Mouse (Mus musculus) midbrain, embryonic 16.5 days (tissue): ENCODE measurements around the gene Col13a1. TPM values are rescaled to one million over a fixed set of nuclear protein-coding genes. Genes with fewer than 3 reads are reported as not detected.

Experiments
- ATAC-seq: fragments of 200-750 bp; cut with Nextera tagmentation; 2 replicates; pipeline ENCODE4 v1.8.0; 2017; ENCODE audit warnings: moderate TSS enrichment
- H3K27ac ChIP-seq: fragments of 300-500 bp; sonication (generic); 2 replicates; pipeline ENCODE4 v1.5.1; 2014; ENCODE audit warnings: mild to moderate bottlenecking, low read length, mixed read lengths
- H3K27me3 ChIP-seq: fragments of 300-500 bp; sonication (generic); 2 replicates; pipeline ENCODE4 v1.6.1; 2014; ENCODE audit warnings: low read depth, low read length, mixed read lengths; ENCODE audit not compliant: control insufficient read depth, insufficient read depth
- H3K36me3 ChIP-seq: fragments of 300-500 bp; sonication (generic); 2 replicates; pipeline ENCODE4 v1.6.1; 2014; ENCODE audit warnings: mild to moderate bottlenecking, low read length, moderate library complexity, mixed read lengths; ENCODE audit not compliant: control insufficient read depth, insufficient read depth
- H3K4me1 ChIP-seq: fragments of 300-500 bp; sonication (generic); 2 replicates; pipeline ENCODE4 v1.6.1; 2014; ENCODE audit warnings: mild to moderate bottlenecking, low read length, mixed read lengths; ENCODE audit not compliant: control insufficient read depth, insufficient read depth
- H3K4me2 ChIP-seq: fragments of 300-500 bp; sonication (generic); 2 replicates; pipeline ENCODE4 v1.6.1; 2014; ENCODE audit warnings: mild to moderate bottlenecking, low read length, mixed read lengths
- H3K4me3 ChIP-seq: fragments of 300-500 bp; sonication (generic); 2 replicates; pipeline ENCODE4 v1.5.1; 2014; ENCODE audit warnings: low read depth, mild to moderate bottlenecking, low read length, moderate library complexity, mixed read lengths
- H3K9ac ChIP-seq: fragments of 300-500 bp; sonication (generic); 2 replicates; pipeline ENCODE4 v1.6.1; 2014; ENCODE audit warnings: low read depth, low read length, mixed read lengths
- H3K9me3 ChIP-seq: fragments of 300-500 bp; sonication (generic); replicated peaks from 2 replicates; pipeline ENCODE4 v1.6.1; 2014; ENCODE audit warnings: mild to moderate bottlenecking, low read length, mixed read lengths; ENCODE audit not compliant: control insufficient read depth, poor library complexity, severe bottlenecking
- WGBS: fragments of 180-500 bp; shearing (Covaris S2); extraction: QIAGEN DNeasy Blood & Tissue Kit; methylation state at CpG from one replicate; pipeline ENCODE4 v1.1.7; 2014; 5-methylcytosine and 5-hydroxymethylcytosine counted together
- polyA plus RNA-seq: library from polyadenylated mRNA; unstranded; fragments of >200 nt; fragmentation: Nextera tagmentation; extraction: Ambion mirVana; gene quantifications from 2 replicates; pipeline ENCODE4 v1.2.1, GENCODE M21; 2015

Gene Col13a1
- polyA plus RNA-seq, 1 experiment from 2014 or later, result 1.5 TPM

DNA sequence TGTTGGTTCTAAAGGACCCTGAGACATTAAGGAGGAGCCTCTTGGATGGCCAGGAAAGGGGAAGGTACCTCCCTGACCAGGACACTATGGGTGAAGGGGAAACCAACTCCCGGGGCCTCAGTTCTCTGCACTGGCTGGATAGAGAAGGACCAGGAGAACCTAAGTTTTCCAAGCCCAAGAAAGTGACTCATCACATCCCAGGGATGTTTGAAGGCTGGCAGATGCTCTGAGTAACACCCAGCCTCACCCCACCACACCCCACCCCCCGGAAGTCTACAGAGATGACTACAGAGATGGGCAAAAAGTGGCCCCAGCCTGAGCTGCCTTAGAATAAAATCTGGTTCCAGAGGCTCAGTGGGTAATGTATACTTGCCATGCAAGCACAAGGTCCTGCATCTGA, 34.5 kb downstream of the Col13a1 start:
- no peak for ATAC-seq
- H3K27me3 ChIP-seq, result no peaks in the 10 kb centered on the region
- no peak overlapping the region for H3K27ac ChIP-seq
- H3K9me3 ChIP-seq, result no peaks in the 10 kb centered on the region
- peaks cover 3% of the 10 kb centered on the region; the same call in 1 of the 2 replicates for H3K4me1 ChIP-seq
- H3K36me3 ChIP-seq, result no peaks in the 10 kb centered on the region
- WGBS, result 92% methylated on average over 2 of the region's 2 CpGs
- no peak overlapping the region for H3K4me3 ChIP-seq
- H3K9ac ChIP-seq, result no peak overlapping the region
- H3K4me2 ChIP-seq, result no peak overlapping the region

DNA sequence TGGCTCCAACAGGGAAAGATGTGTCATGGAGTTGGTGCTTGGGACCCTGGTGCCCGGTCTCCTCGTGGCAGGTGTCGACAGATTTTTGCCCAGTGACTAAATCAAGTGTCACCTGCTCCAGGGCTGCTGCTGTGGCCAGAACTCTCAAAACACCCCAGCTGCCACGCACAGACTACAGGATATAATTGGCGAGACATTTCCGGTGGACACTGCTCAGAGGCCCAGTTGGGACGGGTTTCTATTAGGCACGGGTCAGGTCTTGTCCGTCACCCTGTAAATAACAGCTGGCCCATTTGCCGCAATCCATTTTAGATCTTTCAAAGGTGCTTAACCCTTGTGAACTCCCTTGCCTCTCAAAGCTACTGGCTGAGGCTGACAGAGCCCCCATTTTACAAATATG, 35.4 kb downstream of the Col13a1 start:
- 60% methylated on average over 10 of the region's 10 CpGs for WGBS
- Histone ChIP-seq H3K4me1 (no peaks in the 10 kb centered on the region), H3K9ac (no peak overlapping the region), H3K36me3 (no peaks in the 10 kb centered on the region), H3K9me3 (no peaks in the 10 kb centered on the region), H3K4me3 (no peak overlapping the region), H3K27ac (no peak overlapping the region), H3K4me2 (no peak overlapping the region), H3K27me3 (no peaks in the 10 kb centered on the region)
- ATAC-seq, result no peak

- ATAC-seq, result no peak
- WGBS, result 67% methylated on average over 2 of the region's 2 CpGs
- H3K4me1 ChIP-seq, result no peaks in the 10 kb centered on the region
Observed at GRCm38 (mm10) chr10:61942719-61943118, 36.2 kb downstream of the Col13a1 start.

DNA sequence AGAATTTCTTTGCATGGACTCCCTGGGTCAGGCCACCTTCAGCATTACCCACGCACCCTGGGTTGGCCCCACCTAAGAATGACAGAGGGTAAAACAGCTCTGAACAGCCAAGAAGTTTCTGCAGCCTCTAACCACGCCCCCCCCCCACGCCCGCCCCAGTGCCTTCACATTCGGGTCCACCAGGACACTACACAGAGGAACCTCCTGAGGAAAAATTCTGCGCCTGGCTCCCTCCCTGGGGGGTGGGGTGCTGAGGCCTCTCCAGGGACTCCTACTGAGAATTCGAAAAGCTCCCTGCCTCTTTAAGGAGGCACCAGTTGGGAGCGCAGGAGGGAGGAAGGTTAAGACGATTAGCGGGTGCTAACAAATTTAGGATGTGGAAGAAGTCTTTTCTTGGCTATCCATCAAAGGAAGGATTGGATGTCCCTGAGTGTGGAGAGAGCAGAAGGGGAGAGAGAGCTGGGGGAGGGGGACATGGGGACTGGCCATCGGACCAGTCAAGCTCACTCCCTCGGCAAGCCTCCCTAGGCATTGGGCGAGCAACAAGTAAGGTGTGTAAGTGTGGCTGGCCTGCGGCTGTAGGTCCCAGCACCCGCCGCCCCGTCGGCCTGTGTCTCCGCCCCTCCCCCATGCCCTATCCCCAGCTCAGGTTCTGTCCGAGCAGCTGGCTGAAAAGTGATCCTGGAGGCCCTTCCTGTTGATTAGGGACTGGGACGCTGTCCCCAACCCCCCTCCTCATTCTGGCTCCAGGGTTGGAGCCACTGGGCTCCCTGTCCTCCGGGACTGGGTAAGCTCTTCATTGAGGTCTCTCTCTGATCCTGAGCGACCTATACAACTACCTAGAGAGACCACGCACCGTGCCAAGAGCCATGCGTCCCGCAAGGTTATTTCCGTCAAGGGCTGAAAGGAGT, 42.4 kb downstream of the Col13a1 start:
- no peak overlapping the region; the same call in 1 of the 2 replicates for H3K9ac ChIP-seq
- ATAC-seq, result peak; percentile 56; the same call in 1 of the 2 replicates
- peak overlapping the region; percentile 20 for H3K4me3 ChIP-seq
- no peak overlapping the region for H3K27ac ChIP-seq
- 2% methylated on average over 28 of the region's 28 CpGs for WGBS
- no peaks in the 10 kb centered on the region for H3K27me3 ChIP-seq
- peak overlapping the region; percentile 49 for H3K4me2 ChIP-seq
- H3K36me3 ChIP-seq, result no peaks in the 10 kb centered on the region
- peaks cover 11% of the 10 kb centered on the region for H3K4me1 ChIP-seq
- no peaks in the 10 kb centered on the region for H3K9me3 ChIP-seq

More at GRCm38 (mm10) chr10:61942719-61943118, 36.2 kb downstream of the Col13a1 start:
- Histone ChIP-seq H3K27ac (no peak overlapping the region), H3K36me3 (no peaks in the 10 kb centered on the region), H3K9me3 (no peaks in the 10 kb centered on the region), H3K9ac (no peak overlapping the region), H3K4me2 (no peak overlapping the region), H3K27me3 (no peaks in the 10 kb centered on the region), H3K4me3 (no peak overlapping the region)

DNA sequence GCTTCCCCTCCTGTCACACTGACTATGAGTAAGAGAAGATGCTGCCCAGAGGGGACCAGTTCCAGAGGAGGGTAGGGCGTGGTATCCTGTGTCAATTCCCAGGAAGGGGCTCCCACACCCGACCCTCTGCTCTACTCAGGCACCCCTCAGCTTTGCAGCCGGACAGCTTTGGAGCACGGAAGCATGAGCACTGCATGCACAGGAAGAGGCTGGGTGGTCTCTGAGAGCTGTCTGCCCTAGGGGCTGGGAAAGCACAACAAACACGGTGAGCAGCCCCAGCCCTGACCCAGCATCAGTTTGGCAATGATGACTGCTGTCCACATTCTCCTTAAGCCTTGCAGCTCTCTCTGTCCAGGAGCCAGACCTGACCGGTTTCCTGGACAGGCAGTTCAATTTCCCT, 47.2 kb downstream of the Col13a1 start:
- Histone ChIP-seq H3K27me3 (no peaks in the 10 kb centered on the region), H3K4me1 (peaks cover 5% of the 10 kb centered on the region), H3K4me2 (no peak overlapping the region), H3K36me3 (no peaks in the 10 kb centered on the region), H3K27ac (no peak overlapping the region), H3K4me3 (no peak overlapping the region), H3K9me3 (no peaks in the 10 kb centered on the region), H3K9ac (no peak overlapping the region)
- ATAC-seq, result no peak
- 76% methylated on average over 6 of the region's 6 CpGs for WGBS

- H3K4me3 ChIP-seq, result no peak overlapping the region
- H3K4me1 ChIP-seq, result no peaks in the 10 kb centered on the region
- no peak for ATAC-seq
- no peaks in the 10 kb centered on the region for H3K27me3 ChIP-seq
- WGBS, result 87% methylated on average over 6 of the region's 6 CpGs
- no peak overlapping the region for H3K4me2 ChIP-seq
- no peaks in the 10 kb centered on the region for H3K9me3 ChIP-seq
- no peaks in the 10 kb centered on the region for H3K36me3 ChIP-seq
- no peak overlapping the region for H3K9ac ChIP-seq
- H3K27ac ChIP-seq, result no peak overlapping the region
Observed at GRCm38 (mm10) chr10:61929901-61930300, 49.0 kb downstream of the Col13a1 start.

DNA sequence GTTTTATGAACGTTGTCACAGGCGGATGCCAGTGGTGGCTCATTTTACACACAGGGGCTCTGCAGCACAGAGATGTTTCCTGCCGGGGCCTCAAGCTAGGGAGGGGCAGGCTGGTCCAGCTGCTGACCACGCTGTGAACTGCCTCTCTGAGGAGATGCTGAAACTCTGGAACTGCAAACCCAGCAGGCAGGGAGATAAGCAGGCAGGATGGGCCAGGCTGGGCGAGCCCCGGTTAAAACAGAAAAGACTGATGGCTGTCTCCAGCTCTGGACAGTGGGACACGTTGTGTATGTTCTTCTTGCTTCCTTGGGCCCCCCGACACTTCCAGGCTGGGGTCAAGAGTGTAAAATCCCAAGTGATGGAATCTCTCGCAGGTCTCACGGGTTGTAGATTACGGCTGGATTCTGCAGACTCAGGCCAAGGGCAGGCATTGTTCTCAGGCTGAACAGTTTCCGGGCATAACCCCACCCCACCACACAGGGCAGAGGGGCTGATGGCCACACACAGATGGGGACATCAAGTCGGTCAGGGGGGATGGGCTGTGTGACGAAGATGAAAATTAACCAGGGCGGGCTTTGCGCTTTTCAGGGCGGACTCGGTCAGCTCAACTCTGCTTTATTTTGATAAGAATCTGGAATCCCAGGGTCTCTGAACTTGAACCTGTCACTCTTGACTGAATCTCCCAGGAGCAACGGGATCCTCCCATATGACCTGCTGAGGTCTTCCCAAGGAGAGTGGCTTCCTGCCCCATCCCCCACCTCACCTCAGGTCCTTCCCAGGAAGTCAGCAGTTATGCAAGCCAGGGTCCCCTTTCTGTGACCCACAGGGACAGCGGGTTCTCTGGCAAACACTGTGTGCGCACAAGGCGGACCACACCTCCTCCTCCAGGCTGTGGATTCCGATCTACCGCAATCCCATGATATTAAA, 49.9 kb downstream of the Col13a1 start:
- H3K36me3 ChIP-seq, result no peaks in the 10 kb centered on the region
- H3K9ac ChIP-seq, result no peak overlapping the region
- no peak overlapping the region for H3K27ac ChIP-seq
- peak overlapping the region; percentile 5; the same call in 1 of the 2 replicates for H3K4me2 ChIP-seq
- 13% methylated on average over 24 of the region's 24 CpGs for WGBS
- H3K4me3 ChIP-seq, result no peak overlapping the region
- H3K27me3 ChIP-seq, result no peaks in the 10 kb centered on the region
- no peak; the same call in 1 of the 2 replicates for ATAC-seq
- H3K4me1 ChIP-seq, result no peaks in the 10 kb centered on the region
- H3K9me3 ChIP-seq, result no peaks in the 10 kb centered on the region

DNA sequence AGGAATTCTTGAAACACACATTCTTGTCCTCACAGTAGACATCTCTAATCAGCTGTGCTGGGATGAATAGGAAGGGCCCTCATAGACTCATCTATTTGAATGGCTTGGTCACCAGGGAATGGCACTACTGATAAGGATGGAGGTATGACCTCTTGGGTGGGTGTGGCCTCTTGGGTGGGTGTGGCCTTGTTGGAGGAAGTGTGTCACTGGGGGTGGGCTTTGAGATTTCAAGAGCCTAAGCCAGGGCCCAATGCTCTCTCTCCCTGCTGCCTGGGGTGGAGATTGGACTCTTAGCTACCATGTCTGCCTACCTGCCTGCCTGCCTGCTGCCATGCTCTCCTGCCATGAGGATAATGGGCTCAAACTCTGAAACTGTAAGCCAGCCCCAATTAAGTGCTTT, 53.2 kb downstream of the Col13a1 start:
- no peaks in the 10 kb centered on the region for H3K9me3 ChIP-seq
- no peak for ATAC-seq

More for the DNA sequence above, 53.2 kb downstream of the Col13a1 start:
- no peaks in the 10 kb centered on the region for H3K27me3 ChIP-seq
- no peaks in the 10 kb centered on the region for H3K36me3 ChIP-seq
- no peak overlapping the region for H3K9ac ChIP-seq
- no peak overlapping the region for H3K27ac ChIP-seq
- no peak overlapping the region for H3K4me3 ChIP-seq
- no peaks in the 10 kb centered on the region for H3K4me1 ChIP-seq
- no peak overlapping the region for H3K4me2 ChIP-seq
